Mouse (Mus musculus): ENCODE measurements around the gene Cacna1i. TPM values are rescaled to one million over a fixed set of nuclear protein-coding genes. Genes with fewer than 3 reads are reported as not detected.

Gene Cacna1i
- total and polyA plus RNA-seq, 3 experiments = 0.46 to 1.1 (median 0.85) TPM

- DNase-seq = no peak
Measured at GRCm38 (mm10) chr15:80271858-80272396, 15.1 kb upstream of the Cacna1i start.

- DNase-seq = no peak
Measured at GRCm38 (mm10) chr15:80277107-80277506, 9.9 kb upstream of the Cacna1i start.

GRCm38 (mm10) chr15:80277625-80278024 lies 9.4 kb upstream of the Cacna1i start:
- peak; percentile 28 for DNase-seq

GRCm38 (mm10) chr15:80278121-80278759 lies 8.8 kb upstream of the Cacna1i start:
- DNase-seq = no peak

- DNase-seq = no peak
Measured at GRCm38 (mm10) chr15:80279053-80279452, 8.0 kb upstream of the Cacna1i start.

GRCm38 (mm10) chr15:80280646-80281045 lies 6.4 kb upstream of the Cacna1i start:
- no peak for DNase-seq

- no peak for DNase-seq
Measured at GRCm38 (mm10) chr15:80288036-80288435, 998 bp downstream of the Cacna1i start.

GRCm38 (mm10) chr15:80289436-80289835 lies 2.4 kb downstream of the Cacna1i start:
- peak; percentile 76 for DNase-seq

GRCm38 (mm10) chr15:80297146-80297545 lies 10.1 kb downstream of the Cacna1i start:
- no peak for DNase-seq

GRCm38 (mm10) chr15:80303779-80304178 lies 16.7 kb downstream of the Cacna1i start:
- no peak for DNase-seq

GRCm38 (mm10) chr15:80304188-80304587 lies 17.1 kb downstream of the Cacna1i start:
- DNase-seq = no peak

- no peak for DNase-seq
Measured at GRCm38 (mm10) chr15:80306146-80306545, 19.1 kb downstream of the Cacna1i start.

- DNase-seq = no peak
Measured at GRCm38 (mm10) chr15:80314731-80315130, 27.7 kb downstream of the Cacna1i start.

GRCm38 (mm10) chr15:80316966-80317634 lies 30.1 kb downstream of the Cacna1i start:
- peak; percentile 62 for DNase-seq

- DNase-seq = peak; percentile 36
Measured at GRCm38 (mm10) chr15:80317841-80318530, 30.9 kb downstream of the Cacna1i start.

- no peak for DNase-seq
Measured at GRCm38 (mm10) chr15:80318543-80319255, 31.7 kb downstream of the Cacna1i start.

GRCm38 (mm10) chr15:80319315-80319714 lies 32.3 kb downstream of the Cacna1i start:
- no peak for DNase-seq

GRCm38 (mm10) chr15:80319921-80320320 lies 32.9 kb downstream of the Cacna1i start:
- DNase-seq = no peak

GRCm38 (mm10) chr15:80325207-80325606 lies 38.2 kb downstream of the Cacna1i start:
- DNase-seq = no peak

GRCm38 (mm10) chr15:80325756-80326155 lies 38.7 kb downstream of the Cacna1i start:
- DNase-seq = no peak

GRCm38 (mm10) chr15:80326947-80327346 lies 39.9 kb downstream of the Cacna1i start:
- no peak for DNase-seq
